Mouse (Mus musculus) E14TG2a.4 (cell line): Measurements from ENCODE around the gene Spats2.
"Not testable (repeated sequence)": the region's sequence is repeated elsewhere in the genome, so short reads cannot be mapped to it uniquely, and the experiment has no call there.

Source experiments
- H3K27me3 ChIP-seq: 2 replicates; pipeline ENCODE4 v1.6.1; 2014; ENCODE audit warnings: low read length, control low read depth; ENCODE audit not compliant: insufficient read depth
- H3K36me3 ChIP-seq: 2 replicates; pipeline ENCODE4 v1.6.1; 2014; ENCODE audit warnings: low read length, control low read depth; ENCODE audit not compliant: insufficient read depth
- H3K4me1 ChIP-seq: replicated peaks from 2 replicates; pipeline ENCODE4 v1.6.1; 2014; ENCODE audit warnings: low read depth, low read length, control low read depth
- H3K4me3 ChIP-seq: replicated peaks from 2 replicates; pipeline ENCODE4 v1.5.1; 2014; ENCODE audit warnings: mild to moderate bottlenecking, low read length
- H3K9me3 ChIP-seq: 2 replicates; pipeline ENCODE4 v1.6.1; 2014; ENCODE audit warnings: low read length, control low read depth
- CTCF ChIP-seq: conservative IDR thresholded peaks from 2 replicates; pipeline ENCODE4 v1.5.1; 2014; ENCODE audit warnings: low read length
- NANOG ChIP-seq: IDR thresholded peaks from 2 replicates; pipeline ENCODE4 v1.6.1; 2014; ENCODE audit warnings: borderline replicate concordance, low read length, mixed read lengths
- POU5F1 ChIP-seq: IDR thresholded peaks from 2 replicates; pipeline ENCODE4 v1.6.1; 2014; ENCODE audit warnings: low read length, borderline replicate concordance

The Spats2 gene

DNA sequence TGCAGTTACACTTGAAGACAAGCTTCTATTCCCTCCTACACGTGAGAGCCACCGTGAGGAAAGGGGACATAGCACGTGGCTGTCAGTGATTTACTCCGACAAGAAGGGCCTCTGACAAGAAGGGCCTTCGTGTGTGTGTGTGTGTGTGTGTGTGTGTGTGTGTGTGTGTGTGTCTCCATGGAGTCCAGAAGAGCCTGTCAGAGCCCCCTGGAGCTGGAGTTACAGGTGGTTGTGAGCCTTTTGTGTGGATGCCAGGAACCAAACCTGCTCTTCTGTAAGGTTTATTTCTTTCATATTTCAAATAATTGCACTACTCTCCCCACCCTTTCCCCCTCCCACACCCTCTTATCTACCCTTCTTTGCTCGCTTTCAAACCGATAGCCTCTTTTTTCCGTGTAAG, 25.6 kb downstream of the Spats2 start:
- Histone ChIP-seq H3K36me3 (peaks cover 51% of the 10 kb centered on the region), H3K4me1 (peaks cover 28% of the 10 kb centered on the region), H3K9me3 (no peaks in the 10 kb centered on the region), H3K27me3 (no peaks in the 10 kb centered on the region), H3K4me3 (no peak overlapping the region)
- TF ChIP-seq POU5F1, result no peak
- no peak for TF ChIP-seq CTCF
- no peak for TF ChIP-seq NANOG

DNA sequence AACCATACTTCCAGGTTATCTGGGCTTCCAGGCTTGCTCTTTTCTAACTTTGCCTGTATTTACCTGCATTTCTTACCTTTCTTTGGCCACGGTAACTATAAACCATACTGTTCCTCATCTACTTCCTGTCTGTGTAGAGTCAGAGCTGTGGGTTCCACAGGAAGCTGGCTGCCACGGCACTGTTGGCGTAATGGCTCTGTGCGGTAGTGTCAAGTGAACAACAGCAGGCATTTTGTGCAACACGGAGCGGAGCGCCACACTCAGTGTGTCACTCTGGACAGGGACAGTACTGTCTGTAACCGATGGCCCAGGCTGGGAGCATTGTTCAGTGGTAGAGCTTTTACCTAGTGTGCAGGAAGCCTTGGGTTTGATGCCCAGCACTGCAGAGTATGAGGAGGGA, 27.8 kb downstream of the Spats2 start:
- TF ChIP-seq POU5F1 (no peak), CTCF (no peak), NANOG (no peak)
- Histone ChIP-seq H3K36me3 (peaks cover 38% of the 10 kb centered on the region), H3K4me1 (peaks cover 18% of the 10 kb centered on the region), H3K4me3 (no peak overlapping the region), H3K9me3 (no peaks in the 10 kb centered on the region), H3K27me3 (no peaks in the 10 kb centered on the region)

DNA sequence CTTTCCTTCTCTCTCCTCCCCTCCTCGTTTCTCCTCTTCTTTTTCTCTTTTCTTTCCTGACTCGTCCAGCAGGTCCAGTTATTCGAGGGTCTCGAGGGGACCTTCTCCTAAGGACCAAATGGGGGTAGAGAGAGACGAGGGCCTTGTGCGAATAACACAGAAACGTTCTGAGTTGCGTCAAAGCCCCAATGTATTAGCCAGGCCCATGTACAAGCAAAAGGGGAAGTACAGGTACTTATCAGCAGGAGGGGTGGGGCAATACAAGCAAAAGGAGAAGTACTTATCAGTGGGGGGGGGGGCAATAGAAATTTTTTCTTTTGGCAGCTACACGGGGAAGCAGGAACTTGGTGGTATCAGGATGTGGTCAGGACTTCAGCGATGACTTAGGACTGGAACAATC, 28.8 kb downstream of the Spats2 start:
- H3K27me3 ChIP-seq, H3K4me3 ChIP-seq, H3K9me3 ChIP-seq, H3K4me1 ChIP-seq: not testable (repeated sequence)
- peaks cover 32% of the 10 kb centered on the region for H3K36me3 ChIP-seq

DNA sequence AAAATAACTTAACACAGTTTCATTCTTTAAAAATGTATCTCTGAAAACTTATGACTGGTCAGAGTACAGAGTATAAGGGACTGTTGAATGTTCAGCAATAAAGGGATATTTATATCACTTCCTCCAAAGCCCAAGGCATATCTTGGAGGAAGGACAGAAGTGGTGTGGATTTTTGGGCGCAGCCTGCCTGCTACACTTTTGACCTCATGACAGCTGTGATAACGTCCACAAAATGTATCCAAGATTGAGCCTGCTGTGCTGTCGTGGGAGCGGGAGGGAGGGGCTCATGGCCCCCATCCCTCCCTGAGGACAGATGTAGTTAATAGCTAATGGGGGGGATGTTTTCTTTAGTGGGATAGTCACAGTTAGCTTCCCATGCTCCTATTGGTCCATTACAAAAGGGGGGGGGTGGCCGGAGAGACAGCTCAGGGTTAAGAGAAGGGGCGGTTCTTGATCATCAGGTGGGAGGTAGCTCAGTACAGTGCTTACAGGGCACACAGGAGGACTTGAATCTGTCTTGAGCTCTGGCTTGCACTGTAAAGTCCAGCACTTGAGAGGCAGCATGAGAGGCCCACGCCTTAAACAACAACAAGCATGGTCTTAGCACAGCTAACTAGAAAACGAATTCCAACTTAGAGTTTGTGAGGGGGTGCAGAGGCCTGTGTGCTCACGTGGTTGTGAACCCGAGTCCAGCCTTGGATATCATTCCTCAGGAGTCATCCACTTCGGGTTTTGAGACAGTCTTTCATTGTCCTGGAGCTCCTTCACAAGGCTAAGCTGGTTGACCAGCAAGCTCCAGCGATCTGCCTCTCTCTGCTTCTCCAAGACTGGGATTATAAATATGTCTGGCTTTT, 38.0 kb downstream of the Spats2 start:
- H3K36me3 ChIP-seq, result peaks cover 28% of the 10 kb centered on the region
- H3K9me3 ChIP-seq, result peaks cover 12% of the 10 kb centered on the region; the same call in 1 of the 2 replicates
- no peak for TF ChIP-seq NANOG
- no peak for TF ChIP-seq POU5F1
- TF ChIP-seq CTCF, result no peak
- no peaks in the 10 kb centered on the region for H3K27me3 ChIP-seq
- no peak overlapping the region for H3K4me3 ChIP-seq
- peaks cover 15% of the 10 kb centered on the region for H3K4me1 ChIP-seq

DNA sequence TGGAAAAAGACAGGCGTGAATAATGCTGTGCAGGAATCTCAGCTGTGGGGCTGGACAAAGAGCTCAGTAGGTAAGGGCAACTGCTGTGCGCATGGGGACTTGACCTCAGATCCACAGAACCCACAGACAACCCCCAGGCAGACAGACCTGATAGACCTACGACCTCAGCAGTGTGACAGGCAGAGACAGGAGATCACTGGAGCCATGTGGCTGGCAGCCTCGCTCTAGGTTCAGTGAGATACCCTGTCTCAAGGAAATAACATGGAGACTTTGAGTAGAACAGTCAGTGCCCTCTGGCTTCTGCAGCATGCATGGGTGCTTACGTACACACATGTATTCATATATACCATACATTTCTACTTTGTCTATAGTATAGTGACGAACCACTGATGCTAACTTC, 46.4 kb downstream of the Spats2 start:
- TF ChIP-seq NANOG (no peak), CTCF (no peak), POU5F1 (no peak)
- Histone ChIP-seq H3K36me3 (peaks cover 57% of the 10 kb centered on the region), H3K27me3 (no peaks in the 10 kb centered on the region), H3K4me3 (no peak overlapping the region), H3K4me1 (no peaks in the 10 kb centered on the region), H3K9me3 (no peaks in the 10 kb centered on the region)

DNA sequence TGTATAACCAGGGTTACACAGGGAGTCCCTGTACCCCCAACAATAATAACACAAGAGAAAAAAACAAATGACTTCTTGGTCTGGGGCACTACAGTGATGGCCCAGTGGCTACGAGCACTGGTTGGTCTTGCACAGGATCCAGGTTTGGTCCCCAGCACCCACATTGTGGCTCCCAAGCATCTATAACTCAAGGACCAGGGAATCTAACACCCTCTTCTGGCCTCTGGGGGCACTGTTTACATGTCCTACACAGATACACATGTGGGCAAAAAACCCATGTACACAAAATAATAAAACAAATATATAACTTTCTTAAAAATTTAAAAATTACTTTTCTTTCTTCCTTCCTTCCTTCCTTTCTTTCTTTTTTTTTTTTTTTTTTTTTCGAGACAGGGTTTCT, 53.9 kb downstream of the Spats2 start:
- no peaks in the 10 kb centered on the region for H3K27me3 ChIP-seq
- no peaks in the 10 kb centered on the region for H3K9me3 ChIP-seq
- no peaks in the 10 kb centered on the region for H3K4me1 ChIP-seq
- H3K4me3 ChIP-seq, result no peak overlapping the region
- no peak for TF ChIP-seq POU5F1
- TF ChIP-seq CTCF, result peak; percentile 36
- peaks cover 79% of the 10 kb centered on the region for H3K36me3 ChIP-seq

DNA sequence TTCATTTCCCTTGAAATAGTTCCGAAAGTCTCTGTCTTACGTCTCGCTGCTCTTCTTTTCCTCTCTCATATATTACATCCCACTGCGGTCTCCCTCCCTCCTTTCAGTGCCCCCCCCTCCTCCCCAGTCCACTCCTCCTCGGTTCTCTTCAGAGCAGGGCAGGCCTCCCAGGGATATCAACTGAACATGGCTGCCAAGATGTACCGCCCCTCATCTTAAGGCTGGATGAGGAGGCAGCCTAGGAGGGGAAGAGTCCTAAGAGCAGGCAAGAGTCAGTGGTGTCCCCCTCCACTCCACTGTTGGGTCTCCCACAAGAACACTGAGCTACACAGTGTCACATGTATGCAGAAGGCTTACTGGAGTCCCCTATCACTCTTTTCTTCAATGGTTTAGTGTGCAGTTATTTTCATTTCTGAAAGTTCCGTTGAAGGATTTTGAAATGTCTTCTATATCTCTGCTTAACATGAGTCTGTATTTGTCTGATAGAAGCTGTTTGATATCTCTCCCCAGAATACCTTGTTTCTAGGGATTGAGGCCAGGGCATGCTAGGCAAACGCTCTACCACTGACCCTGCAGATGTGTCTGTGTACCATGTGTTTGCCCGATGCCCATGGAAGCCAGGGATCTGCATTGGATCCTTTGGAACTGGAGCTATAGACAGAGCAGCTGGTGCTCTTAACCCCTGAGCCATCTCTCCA, 58.6 kb downstream of the Spats2 start:
- no peaks in the 10 kb centered on the region for H3K4me1 ChIP-seq
- peaks cover 91% of the 10 kb centered on the region for H3K36me3 ChIP-seq
- no peak overlapping the region for H3K4me3 ChIP-seq
- TF ChIP-seq POU5F1 (no peak), NANOG (no peak), CTCF (no peak)
- no peaks in the 10 kb centered on the region for H3K9me3 ChIP-seq
- H3K27me3 ChIP-seq, result no peaks in the 10 kb centered on the region

DNA sequence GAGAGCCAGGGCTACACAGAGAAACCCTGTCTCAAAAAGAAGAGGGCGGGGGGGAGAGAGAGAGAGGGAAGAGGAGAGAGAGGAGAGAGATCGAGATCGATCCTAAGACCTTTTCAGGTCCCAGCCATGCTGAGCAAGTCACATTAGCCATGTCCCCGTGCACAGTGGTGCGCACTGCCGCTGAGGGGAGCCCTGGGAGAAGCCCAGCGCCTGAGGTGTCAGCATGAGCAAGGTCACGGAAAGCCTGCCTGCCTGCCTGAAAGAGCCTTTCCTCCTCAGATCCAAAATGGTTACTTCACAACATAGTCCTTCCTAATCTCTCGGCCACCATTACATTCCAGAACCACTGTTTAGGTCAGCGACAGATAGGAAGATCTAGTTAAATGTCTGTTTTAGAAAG, 68.6 kb downstream of the Spats2 start:
- no peak overlapping the region; the same call in 1 of the 2 replicates for H3K4me3 ChIP-seq
- no peaks in the 10 kb centered on the region for H3K9me3 ChIP-seq
- H3K4me1 ChIP-seq, result peaks cover 28% of the 10 kb centered on the region
- no peaks in the 10 kb centered on the region for H3K27me3 ChIP-seq
- H3K36me3 ChIP-seq, result peaks cover 62% of the 10 kb centered on the region
- TF ChIP-seq NANOG (no peak), POU5F1 (no peak), CTCF (no peak)
